Mouse (Mus musculus) frontal cortex, adult (tissue): Measurements from ENCODE around the gene 3830403N18Rik.
"Not testable (repeated sequence)": the region's sequence is repeated elsewhere in the genome, so short reads cannot be mapped to it uniquely, and the experiment has no call there.

ENCODE experiments used
- ATAC-seq: cut with Nextera tagmentation; 2 replicates; pipeline ENCODE4 v1.9.2; 2017; ENCODE audit warnings: mild to moderate bottlenecking, moderate library complexity, mixed read lengths; ENCODE audit not compliant: low TSS enrichment

The 3830403N18Rik gene

GRCm38 (mm10) chrX:56136336-56136909 lies at the start of gene 3830403N18Rik:
Gene 3830403N18Rik, plus strand, starts transcription at chrX:56136572.
- not testable (repeated sequence) for ATAC-seq

GRCm38 (mm10) chrX:56151396-56151795 lies 15.0 kb downstream of the 3830403N18Rik start:
- ATAC-seq = no peak

- not testable (repeated sequence) for ATAC-seq
Observed at GRCm38 (mm10) chrX:56186449-56186848, 50.1 kb downstream of the 3830403N18Rik start.
